Mouse (Mus musculus) cerebellum, adult 2 months (tissue): ENCODE results near the gene Nabp1.

Source experiments
- CTCF ChIP-seq: fragments of 200-500 bp; IDR thresholded peaks from 2 replicates; pipeline ENCODE4 v1.5.1; 2011; ENCODE audit warnings: low read depth, mild to moderate bottlenecking, control low read depth, low read length, moderate library complexity, borderline replicate concordance; ENCODE audit not compliant: insufficient read depth
- POLR2A ChIP-seq: fragments of 200-500 bp; IDR thresholded peaks from 2 replicates; pipeline ENCODE4 v1.6.1; 2011; ENCODE audit warnings: low read length, control low read depth, borderline replicate concordance; ENCODE audit not compliant: insufficient read depth

DNA sequence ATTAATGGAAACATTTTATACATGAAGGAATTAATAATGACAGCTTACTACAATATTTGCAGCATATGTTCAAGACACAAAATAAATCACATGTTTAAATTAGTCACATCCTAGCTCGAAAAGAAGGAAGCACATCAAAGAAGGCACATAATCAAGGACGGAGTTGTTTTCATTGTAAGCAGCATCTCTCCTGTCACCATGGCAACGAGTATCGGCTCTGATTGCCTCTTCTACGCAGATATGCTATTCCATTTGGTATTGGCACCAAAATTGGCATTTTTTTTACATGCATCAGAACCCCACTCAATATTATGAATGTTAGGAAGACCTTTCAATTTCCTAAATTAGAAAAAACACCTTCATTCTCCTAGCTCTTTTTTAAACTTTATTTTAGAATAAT is 59.5 kb downstream of the Nabp1 start:
- no peak for TF ChIP-seq POLR2A
- TF ChIP-seq CTCF: no peak
